Mouse (Mus musculus): Measurements from ENCODE around the gene Gmppb.

Gmppb gene

DNA sequence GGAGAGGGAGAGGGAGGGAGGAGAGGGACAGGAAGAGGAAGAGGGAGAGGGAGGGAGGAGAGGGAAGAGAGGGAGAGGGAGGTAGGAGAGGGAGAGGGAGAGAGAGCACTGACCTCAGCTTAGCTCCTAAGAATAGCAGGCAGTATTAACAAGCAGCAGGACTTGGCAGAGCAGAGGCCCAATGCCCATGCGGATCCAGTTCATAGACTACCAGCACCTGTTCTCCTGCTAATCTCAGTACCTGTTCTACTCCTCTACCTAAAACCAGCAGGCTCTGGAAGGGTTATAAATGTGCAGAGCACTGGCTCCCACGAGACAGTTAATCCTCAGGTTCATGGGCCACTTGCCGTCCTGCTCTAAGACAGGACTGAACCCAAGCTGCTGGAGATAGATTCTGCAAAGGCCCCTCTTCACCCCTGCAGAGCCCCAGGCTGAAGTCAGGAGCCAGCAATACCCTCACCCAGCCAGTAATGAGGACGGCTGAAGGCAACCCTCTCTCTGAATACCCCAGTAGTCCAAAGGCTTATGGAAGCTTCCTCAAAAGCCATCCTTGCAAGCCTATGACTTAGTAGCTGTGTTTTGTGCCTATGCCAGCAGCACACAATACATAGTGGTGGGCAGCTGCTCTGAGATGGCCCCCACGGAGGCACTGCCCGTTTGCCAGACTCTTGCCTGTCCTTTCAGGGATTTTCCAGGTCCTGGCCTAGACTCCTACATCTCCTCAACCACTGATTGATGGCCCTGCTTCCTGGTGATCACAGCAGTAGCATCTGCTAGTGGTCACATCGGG lies 24.3 kb downstream of the Gmppb start:
- DNase-seq (ENCODE audit: extremely low spot score, low read depth, low spot score): no peak

DNA sequence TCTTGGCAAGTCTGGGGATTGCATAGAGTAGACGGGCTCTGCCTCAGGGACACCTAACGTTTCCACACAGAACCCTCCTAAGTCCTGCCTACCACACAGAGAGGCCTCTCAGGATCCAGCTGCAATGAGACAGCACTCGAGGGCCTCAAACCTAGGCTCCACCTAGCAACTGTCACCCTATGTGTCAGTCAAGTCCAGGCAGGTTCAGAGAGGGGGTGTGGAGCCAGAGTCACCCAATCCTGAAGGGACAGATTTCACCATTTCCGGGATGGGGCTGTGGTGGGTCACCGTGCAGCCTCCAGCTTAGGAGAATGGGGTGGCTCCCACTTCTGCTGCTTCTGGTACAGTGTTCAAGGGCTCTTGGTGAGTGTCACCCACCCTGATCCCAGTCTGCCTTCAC lies 31.1 kb downstream of the Gmppb start, which contains the start of gene Mst1:
TSS of gene Mst1 (plus strand) at position 269 of the 400 bp plus-strand sequence.
- DNase-seq (ENCODE audit: extremely low spot score, low read depth, low spot score): no peak

DNA sequence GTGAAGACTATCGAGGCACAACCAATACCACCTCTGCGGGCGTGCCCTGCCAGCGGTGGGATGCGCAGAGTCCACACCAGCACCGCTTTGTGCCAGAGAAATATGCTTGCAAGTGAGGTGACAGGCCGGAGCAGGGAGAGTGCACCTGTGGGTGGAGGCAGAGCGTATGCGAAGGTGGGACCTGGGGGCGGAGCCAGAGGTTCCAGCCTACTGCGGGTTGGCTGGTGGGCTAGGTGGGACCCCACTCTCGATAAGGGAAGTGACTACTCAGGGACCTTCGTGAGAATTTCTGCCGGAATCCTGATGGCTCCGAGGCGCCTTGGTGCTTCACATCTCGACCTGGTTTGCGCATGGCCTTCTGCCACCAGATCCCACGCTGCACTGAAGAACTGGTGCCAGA lies 33.5 kb downstream of the Gmppb start:
- DNase-seq (ENCODE audit: extremely low spot score, low read depth, low spot score): no peak

GRCm38 (mm10) chr9:108082988-108083431 lies 34.0 kb downstream of the Gmppb start, which contains the start of gene Rnf123:
TSS of gene Rnf123 (minus strand) at chr9:108083346.
- no peak for DNase-seq (ENCODE audit: extremely low spot score, low read depth, low spot score)

GRCm38 (mm10) chr9:108083561-108083960 lies 34.5 kb downstream of the Gmppb start:
- DNase-seq (ENCODE audit: extremely low spot score, low read depth, low spot score): no peak

GRCm38 (mm10) chr9:108085261-108085660 lies 36.2 kb downstream of the Gmppb start:
- DNase-seq (ENCODE audit: extremely low spot score, low read depth, low spot score): no peak

DNA sequence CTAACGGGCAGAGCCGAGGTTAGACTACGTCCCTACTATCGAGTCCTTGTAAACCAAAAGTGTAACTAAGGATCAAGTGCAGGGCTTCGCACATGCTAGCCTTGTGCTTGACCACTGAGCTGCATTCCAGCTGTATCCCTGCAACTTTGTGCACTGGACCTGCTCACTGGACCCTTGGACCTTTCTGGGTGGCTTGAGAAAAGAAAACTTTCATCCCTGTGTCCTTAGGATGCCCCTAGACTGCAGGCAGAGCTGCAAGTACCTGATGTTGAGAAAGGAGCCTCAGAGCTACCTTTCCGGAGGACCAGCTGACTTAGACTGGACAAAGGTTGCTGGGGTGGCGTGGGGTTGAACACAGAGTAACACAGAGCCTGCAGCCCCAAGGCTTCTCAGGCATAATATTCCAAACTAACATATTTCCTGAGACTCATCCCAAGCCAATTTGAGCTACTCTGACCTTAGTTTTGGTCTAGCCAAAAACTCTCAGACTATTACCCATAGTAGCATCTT lies 41.6 kb downstream of the Gmppb start:
- no peak for DNase-seq (ENCODE audit: extremely low spot score, low read depth, low spot score)

GRCm38 (mm10) chr9:108093586-108093985 lies 44.5 kb downstream of the Gmppb start:
- DNase-seq (ENCODE audit: extremely low spot score, low read depth, low spot score): no peak

DNA sequence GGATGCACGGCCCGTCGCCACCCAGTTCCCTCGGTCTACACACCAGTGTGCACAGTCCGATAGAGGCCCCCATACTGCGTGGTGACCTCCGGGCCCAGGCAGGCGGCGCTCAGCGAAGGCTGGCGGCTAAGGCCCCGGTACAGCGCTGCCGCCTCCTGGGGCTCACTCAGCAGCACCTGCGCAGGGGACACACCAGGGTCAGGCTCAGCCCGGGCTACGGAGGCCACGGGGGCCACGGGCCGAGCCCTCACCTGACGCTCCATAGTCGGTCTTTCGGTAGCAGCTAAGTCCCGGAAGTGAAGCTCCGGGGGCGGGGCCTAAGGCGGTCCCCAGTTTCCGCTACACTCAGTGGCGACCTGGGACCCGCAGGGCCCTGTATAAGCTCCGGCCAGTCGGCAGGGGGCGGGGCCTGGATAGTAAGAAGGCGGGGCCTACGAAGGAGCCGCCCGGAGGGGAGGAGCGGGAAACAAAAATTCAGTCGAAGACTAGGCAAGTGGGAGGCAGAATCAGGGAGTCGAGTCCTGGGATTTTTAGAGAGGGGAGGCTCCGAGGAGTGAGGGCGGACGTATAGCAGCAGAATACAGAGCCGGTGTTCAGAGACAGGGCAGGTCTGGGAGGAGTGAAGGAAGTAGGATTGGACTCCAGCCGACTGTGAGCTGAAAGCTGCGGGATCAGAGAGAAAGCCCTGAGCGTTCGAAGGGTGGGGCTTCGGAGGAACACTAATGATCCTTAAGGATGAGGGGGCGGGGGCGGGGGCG lies 45.3 kb downstream of the Gmppb start, which contains the start of gene Apeh:
TSS of gene Apeh (minus strand) at position 423 of the 758 bp plus-strand sequence.
- DNase-seq (ENCODE audit: extremely low spot score, low read depth, low spot score): peak; percentile 77

- DNase-seq (ENCODE audit: extremely low spot score, low read depth, low spot score): no peak
Measured at GRCm38 (mm10) chr9:108094998-108095411, 46.0 kb downstream of the Gmppb start.

- no peak for DNase-seq (ENCODE audit: extremely low spot score, low read depth, low spot score)
Measured at GRCm38 (mm10) chr9:108095518-108095917, 46.5 kb downstream of the Gmppb start.

DNA sequence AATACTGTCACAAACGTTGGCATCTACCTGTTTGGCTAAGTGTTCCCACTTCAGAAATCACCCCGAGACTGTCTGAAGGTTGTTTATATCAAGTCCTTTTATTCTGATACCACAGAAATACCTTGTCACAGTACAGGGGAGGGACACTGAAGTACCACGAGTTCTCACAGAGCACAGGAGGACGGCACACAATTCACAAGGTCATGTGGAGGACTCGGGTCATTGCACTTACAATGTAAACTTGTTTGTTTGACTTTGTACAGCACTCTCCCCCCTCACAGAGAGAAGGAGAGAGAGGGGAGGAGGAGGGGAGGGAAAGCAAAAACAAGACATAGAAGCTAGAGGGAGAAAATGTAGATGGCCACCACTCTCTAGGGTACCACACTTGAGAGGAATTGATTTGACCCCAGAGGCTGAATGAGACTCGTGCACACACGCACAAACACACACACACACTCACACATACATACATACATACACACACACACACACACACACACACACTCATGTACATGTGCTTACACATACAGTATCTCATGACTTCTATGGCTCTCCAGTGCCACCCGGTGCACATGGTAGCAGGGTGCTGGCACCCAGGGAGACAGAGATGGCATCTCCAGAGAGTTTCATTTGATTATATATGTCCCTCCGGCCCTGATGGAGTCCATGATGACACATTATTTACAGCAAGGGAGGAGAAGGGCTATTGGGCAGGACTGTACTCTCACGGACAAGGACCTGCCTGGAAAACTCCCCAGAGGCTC lies 47.1 kb downstream of the Gmppb start:
- DNase-seq (ENCODE audit: extremely low spot score, low read depth, low spot score): no peak

DNA sequence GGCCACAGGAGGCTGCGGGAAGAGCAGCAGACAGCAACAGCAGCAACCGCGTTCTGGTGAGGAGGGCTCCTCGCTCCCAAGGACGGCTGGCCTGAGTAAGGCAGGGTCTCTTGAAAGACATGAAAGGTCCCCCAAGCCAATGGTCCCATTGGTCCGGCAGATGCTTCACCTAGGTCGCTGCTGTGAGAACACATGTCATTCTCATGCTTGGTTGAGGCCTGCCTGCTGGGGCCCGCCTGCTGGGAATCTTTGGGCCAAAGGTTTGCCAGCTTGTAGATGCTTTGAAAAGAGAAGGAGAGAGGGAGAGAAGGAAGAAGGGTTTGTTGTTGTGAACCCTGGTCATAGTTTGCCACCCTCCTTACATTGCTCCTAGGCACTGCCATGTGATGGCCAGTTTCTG lies 50.6 kb downstream of the Gmppb start:
- DNase-seq (ENCODE audit: extremely low spot score, low read depth, low spot score): no peak

Measured in hindlimb bud, embryonic 11.5 days (tissue).